Mouse (Mus musculus): ENCODE results near the gene Zbtb11. TPM values are rescaled to one million over a fixed set of nuclear protein-coding genes. Genes with fewer than 3 reads are reported as not detected.

Gene Zbtb11
- polyA plus RNA-seq, 1 experiment from 2014 or later, result 18.3 TPM

DNA sequence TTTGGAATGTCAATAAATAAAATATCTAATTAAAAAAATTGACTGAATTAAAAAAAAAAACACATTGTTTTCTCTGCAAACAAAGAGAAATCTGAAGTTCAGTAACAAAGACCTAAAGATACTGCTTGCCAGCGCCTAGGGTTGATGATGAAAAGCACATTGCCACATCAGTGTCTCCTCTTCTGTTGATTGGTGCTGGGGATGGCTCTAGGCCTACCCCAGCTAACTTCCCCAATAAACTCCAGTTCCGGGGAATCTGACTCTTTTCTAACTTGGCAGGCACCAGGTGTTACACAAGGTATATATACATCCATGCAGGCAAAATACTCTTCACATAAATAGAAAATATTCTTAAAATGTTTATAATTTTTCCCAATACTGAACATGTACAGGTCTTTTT is 20.6 kb downstream of the Zbtb11 start:
- Histone ChIP-seq H3K9me3 (ENCODE audit: control insufficient read depth, low read length) (no peaks in the 10 kb centered on the region), H3K27me3 (ENCODE audit: control insufficient read depth, insufficient read depth, low read depth, low read length) (no peaks in the 10 kb centered on the region), H3K36me3 (ENCODE audit: control insufficient read depth, insufficient read depth, low read length) (peaks cover 21% of the 10 kb centered on the region), H3K4me1 (replicated peaks; ENCODE audit: control insufficient read depth, insufficient read depth, low read length) (no peaks in the 10 kb centered on the region), H3K4me2 (ENCODE audit: low read depth, low read length) (no peak overlapping the region), H3K4me3 (ENCODE audit: low read length) (no peak overlapping the region), H3K9ac (ENCODE audit: low read length) (no peak overlapping the region), H3K27ac (ENCODE audit: low read length) (no peak overlapping the region)
- WGBS, result 92% methylated on average over 2 of the region's 2 CpGs
- ATAC-seq (ENCODE audit: low read depth), result no peak

DNA sequence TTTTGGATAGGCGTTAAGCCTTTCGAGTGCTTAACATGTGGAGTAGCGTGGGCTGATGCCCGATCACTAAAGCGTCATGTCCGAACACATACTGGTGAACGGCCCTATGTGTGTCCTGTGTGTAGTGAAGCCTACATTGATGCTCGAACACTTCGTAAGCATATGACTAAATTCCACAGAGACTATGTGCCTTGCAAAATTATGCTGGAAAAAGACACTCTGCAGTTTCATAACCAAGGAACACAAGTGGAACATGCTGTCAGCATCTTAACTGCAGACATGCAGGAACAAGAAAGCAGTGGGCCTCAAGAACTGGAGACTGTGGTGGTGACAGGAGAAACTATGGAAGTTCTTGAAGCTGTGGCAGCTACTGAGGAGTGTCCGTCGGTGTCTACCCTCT is 33.1 kb downstream of the Zbtb11 start:
- Histone ChIP-seq H3K36me3 (ENCODE audit: control insufficient read depth, insufficient read depth, low read length) (peaks cover 24% of the 10 kb centered on the region), H3K27me3 (ENCODE audit: control insufficient read depth, insufficient read depth, low read depth, low read length) (no peaks in the 10 kb centered on the region), H3K9me3 (ENCODE audit: control insufficient read depth, low read length) (no peaks in the 10 kb centered on the region), H3K4me1 (replicated peaks; ENCODE audit: control insufficient read depth, insufficient read depth, low read length) (no peaks in the 10 kb centered on the region), H3K4me3 (ENCODE audit: low read length) (no peak overlapping the region), H3K4me2 (ENCODE audit: low read depth, low read length) (no peak overlapping the region), H3K27ac (ENCODE audit: low read length) (no peak overlapping the region), H3K9ac (ENCODE audit: low read length) (no peak overlapping the region)
- no peak for ATAC-seq (ENCODE audit: low read depth)
- WGBS, result 93% methylated on average over 11 of the region's 11 CpGs

DNA sequence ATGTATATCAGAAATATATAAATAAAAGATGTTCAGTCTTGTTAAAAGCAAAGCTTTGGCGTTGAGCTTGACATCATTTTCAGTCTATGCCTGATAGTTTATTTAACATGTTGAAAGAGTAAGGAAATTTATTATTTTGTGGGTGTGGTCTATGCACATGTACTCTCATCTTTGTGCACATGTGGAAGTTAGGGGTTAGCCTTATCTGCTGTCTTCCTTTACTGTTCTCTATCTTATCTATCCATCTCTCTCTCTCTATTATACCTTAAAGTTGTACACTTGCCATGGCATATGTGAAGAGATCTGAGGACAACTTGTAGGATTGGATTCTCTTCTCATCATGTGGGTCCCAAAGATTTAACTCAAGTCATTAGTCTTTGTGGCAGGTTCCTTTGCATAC is 35.2 kb downstream of the Zbtb11 start:
- ATAC-seq (ENCODE audit: low read depth), result no peak
- Histone ChIP-seq H3K4me2 (ENCODE audit: low read depth, low read length) (no peak overlapping the region), H3K9ac (ENCODE audit: low read length) (no peak overlapping the region), H3K36me3 (ENCODE audit: control insufficient read depth, insufficient read depth, low read length) (peaks cover 22% of the 10 kb centered on the region), H3K9me3 (ENCODE audit: control insufficient read depth, low read length) (no peaks in the 10 kb centered on the region), H3K27ac (ENCODE audit: low read length) (no peak overlapping the region), H3K4me1 (replicated peaks; ENCODE audit: control insufficient read depth, insufficient read depth, low read length) (no peaks in the 10 kb centered on the region), H3K4me3 (ENCODE audit: low read length) (no peak overlapping the region), H3K27me3 (ENCODE audit: control insufficient read depth, insufficient read depth, low read depth, low read length) (no peaks in the 10 kb centered on the region)
- whole genome bisulfite sequencing, result 78% methylated on average over 1 of the region's 1 CpGs

DNA sequence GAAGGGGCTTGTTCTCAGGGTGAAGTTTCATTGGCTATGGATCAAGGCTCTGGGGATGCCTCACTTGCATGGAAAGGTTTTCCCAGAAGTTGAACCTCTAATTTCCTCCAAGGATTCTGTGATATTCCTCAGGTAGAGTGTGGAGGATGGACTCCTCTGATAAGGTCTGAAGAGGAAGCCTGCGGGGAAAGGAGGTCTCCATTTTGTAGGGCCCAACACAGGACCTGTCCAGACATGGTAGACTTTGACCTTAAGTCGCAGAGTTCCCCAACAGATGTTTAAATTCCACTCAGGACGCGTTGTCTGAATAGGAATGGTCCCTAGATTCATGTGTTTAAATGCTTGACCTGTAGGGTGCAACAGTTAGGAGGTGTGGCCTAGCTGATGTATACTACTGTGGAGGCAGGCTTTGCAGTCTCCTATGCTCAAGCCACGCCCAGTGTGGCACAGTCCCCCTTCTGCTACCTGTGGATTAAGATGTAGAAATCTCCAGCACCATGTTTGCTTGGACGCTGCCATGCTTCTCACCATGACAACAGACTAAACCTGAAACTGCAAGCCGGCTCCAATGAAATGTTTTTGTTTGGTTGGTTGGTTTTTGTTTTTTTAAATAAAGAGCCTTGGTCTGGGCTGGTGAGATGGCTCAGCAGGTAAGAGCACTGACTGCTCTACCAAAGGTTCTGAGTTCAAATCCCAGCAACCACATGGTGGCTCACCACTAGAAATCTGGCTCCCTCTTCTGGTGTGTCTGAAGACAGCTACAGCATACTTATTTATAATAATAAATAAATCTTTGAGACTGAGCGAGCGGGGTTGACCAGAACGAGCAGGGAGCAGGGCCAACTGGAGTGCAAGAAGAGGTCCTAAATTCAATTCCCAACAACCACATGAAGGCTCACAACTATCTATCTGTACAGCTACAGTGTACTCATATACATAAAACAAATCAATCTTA is 39.4 kb downstream of the Zbtb11 start:
- Histone ChIP-seq H3K4me2 (ENCODE audit: low read depth, low read length) (no peak overlapping the region), H3K27me3 (ENCODE audit: control insufficient read depth, insufficient read depth, low read depth, low read length) (no peaks in the 10 kb centered on the region), H3K9me3 (ENCODE audit: control insufficient read depth, low read length) (no peaks in the 10 kb centered on the region), H3K36me3 (ENCODE audit: control insufficient read depth, insufficient read depth, low read length) (peaks cover 23% of the 10 kb centered on the region), H3K4me1 (replicated peaks; ENCODE audit: control insufficient read depth, insufficient read depth, low read length) (no peaks in the 10 kb centered on the region), H3K9ac (ENCODE audit: low read length) (no peak overlapping the region), H3K4me3 (ENCODE audit: low read length) (no peak overlapping the region), H3K27ac (ENCODE audit: low read length) (no peak overlapping the region)
- 86% methylated on average over 10 of the region's 10 CpGs for WGBS
- ATAC-seq (ENCODE audit: low read depth), result no peak

DNA sequence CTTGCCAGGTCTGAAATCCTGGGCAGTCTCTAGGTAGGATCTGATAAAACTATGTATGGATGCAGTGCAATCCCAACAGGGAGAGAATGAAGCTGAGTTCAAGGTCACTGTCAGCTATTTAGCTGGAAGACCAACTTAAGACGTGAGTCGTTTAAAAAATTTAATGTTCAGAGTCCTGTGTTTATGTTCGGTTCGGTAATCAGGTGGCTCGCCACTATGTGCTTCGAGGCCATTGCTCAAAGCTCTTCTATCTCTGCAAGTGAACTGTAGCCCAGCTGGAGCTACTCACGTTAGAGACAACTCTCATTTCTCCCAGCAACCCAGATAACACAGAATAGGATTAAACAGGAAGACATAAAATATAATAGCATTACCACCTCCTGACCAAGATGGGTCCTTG is 40.4 kb downstream of the Zbtb11 start:
- Histone ChIP-seq H3K9ac (ENCODE audit: low read length) (no peak overlapping the region), H3K27ac (ENCODE audit: low read length) (no peak overlapping the region), H3K4me1 (replicated peaks; ENCODE audit: control insufficient read depth, insufficient read depth, low read length) (no peaks in the 10 kb centered on the region), H3K4me3 (ENCODE audit: low read length) (no peak overlapping the region), H3K27me3 (ENCODE audit: control insufficient read depth, insufficient read depth, low read depth, low read length) (no peaks in the 10 kb centered on the region), H3K36me3 (ENCODE audit: control insufficient read depth, insufficient read depth, low read length) (peaks cover 31% of the 10 kb centered on the region), H3K4me2 (ENCODE audit: low read depth, low read length) (no peak overlapping the region), H3K9me3 (ENCODE audit: control insufficient read depth, low read length) (no peaks in the 10 kb centered on the region)
- no peak for ATAC-seq (ENCODE audit: low read depth)
- WGBS, result 72% methylated on average over 7 of the region's 7 CpGs

DNA sequence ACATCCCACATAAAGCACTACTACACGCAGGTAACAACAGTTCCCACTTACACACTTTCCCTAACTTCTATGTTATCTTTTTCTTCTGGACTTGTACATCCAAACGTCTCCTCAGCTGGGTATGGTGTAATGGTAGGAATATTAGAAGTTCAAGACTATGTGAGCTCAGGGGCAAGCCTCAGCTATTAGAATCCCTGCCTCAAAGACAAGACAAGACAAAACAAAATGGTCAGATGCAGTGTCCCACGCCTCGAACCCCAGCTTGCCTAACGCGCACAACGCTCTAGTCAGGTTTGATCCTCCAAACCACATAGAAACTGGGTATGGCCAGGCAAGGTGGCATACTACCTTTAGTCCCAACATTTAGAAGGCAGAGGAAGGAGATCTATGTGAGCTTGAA is 46.0 kb downstream of the Zbtb11 start:
- Histone ChIP-seq H3K27me3 (ENCODE audit: control insufficient read depth, insufficient read depth, low read depth, low read length) (no peaks in the 10 kb centered on the region), H3K9ac (ENCODE audit: low read length) (no peak overlapping the region), H3K4me2 (ENCODE audit: low read depth, low read length) (no peak overlapping the region), H3K4me1 (replicated peaks; ENCODE audit: control insufficient read depth, insufficient read depth, low read length) (no peaks in the 10 kb centered on the region), H3K9me3 (ENCODE audit: control insufficient read depth, low read length) (no peaks in the 10 kb centered on the region), H3K36me3 (ENCODE audit: control insufficient read depth, insufficient read depth, low read length) (peaks cover 30% of the 10 kb centered on the region), H3K27ac (ENCODE audit: low read length) (no peak overlapping the region), H3K4me3 (ENCODE audit: low read length) (no peak overlapping the region)
- ATAC-seq (ENCODE audit: low read depth), result no peak
- 92% methylated on average over 7 of the region's 7 CpGs for WGBS

DNA sequence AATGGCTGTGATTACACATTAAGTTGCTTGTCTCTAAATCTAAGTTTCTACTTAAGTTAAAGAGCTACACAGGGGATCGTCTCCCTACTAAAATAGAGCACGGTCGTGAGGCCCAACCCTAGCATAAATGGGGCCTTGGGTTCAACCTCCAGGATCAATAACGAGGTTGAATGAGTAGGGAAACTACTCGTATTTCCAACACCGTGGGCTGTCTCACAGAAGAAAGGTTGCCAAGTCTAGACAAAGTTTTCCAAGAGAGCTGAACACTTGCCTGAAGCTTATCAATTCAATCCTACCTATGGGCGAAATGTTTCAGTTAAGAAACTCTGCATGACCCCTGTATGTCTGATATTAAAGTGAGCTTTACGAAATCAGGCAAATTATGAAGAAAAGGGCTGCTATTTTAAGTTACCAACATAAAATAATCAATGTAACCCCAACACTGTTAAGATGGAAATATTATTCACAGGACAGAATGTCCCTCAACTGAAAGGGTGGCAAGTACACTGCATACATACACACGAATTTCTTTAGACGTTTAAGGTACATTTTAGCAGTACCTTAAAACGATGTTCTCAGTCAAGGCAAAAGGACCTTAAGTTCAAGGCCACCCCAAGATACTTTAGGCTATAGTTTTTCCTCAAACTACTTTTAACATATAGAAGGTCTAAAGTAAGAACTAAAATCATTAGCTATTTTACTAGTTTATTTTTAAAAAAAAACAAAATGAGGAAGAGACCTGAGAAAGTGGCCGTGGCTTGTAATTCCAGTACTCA is 54.4 kb downstream of the Zbtb11 start:
- Histone ChIP-seq H3K9ac (ENCODE audit: low read length) (peak overlapping the region; percentile 92), H3K27me3 (ENCODE audit: control insufficient read depth, insufficient read depth, low read depth, low read length) (no peaks in the 10 kb centered on the region), H3K36me3 (ENCODE audit: control insufficient read depth, insufficient read depth, low read length) (peaks cover 8% of the 10 kb centered on the region), H3K4me1 (replicated peaks; ENCODE audit: control insufficient read depth, insufficient read depth, low read length) (peaks cover 14% of the 10 kb centered on the region), H3K4me3 (ENCODE audit: low read length) (peak overlapping the region; percentile 96), H3K27ac (ENCODE audit: low read length) (no peak overlapping the region), H3K9me3 (ENCODE audit: control insufficient read depth, low read length) (no peaks in the 10 kb centered on the region), H3K4me2 (ENCODE audit: low read depth, low read length) (peak overlapping the region; percentile 81)
- no peak for ATAC-seq (ENCODE audit: low read depth)
- WGBS, result 29% methylated on average over 12 of the region's 12 CpGs

DNA sequence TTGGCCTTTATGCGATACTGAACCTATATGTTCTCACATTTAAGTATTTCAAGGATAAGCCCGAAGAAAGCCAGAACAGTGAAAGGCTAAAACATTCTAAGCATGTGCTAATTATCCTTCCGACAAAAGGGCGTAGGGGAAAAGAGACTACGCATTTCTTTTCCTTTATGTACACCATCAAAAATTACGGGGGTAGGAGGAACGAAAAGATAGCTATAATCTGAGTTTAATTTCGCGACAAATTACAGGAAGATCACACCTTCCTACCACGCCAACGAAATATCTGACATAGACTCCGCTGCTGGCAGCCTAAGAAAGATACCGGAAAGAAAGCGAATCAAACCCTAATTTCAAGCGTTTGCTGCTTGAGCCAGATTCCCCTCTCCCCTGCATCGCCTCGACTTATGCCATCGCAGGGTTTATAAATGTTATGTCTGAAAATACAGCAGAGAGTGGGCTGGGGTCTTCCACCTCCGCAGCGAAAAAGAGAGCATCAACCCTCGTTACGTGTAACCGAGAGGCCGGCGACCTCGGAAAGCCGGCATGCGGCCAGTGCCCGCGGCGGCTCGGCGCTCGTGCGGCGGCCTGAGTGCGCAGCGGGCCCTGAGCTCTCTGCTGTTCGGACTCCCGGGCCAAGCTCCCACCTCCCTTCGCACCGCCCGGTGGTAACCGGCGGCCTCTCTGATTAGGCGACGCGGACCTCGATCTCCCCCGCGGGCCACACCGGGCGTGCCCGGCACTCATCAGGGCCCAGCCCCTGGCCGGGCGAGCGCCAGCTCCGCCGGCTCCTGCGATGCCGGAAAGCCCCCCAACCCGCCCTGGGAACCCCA is 55.3 kb downstream of the Zbtb11 start:
- Histone ChIP-seq H3K9me3 (ENCODE audit: control insufficient read depth, low read length) (no peaks in the 10 kb centered on the region), H3K9ac (ENCODE audit: low read length) (peak overlapping the region; percentile 92), H3K4me3 (ENCODE audit: low read length) (peak overlapping the region; percentile 96), H3K27me3 (ENCODE audit: control insufficient read depth, insufficient read depth, low read depth, low read length) (no peaks in the 10 kb centered on the region), H3K4me2 (ENCODE audit: low read depth, low read length) (peak overlapping the region; percentile 81), H3K27ac (ENCODE audit: low read length) (peak overlapping the region; percentile 74), H3K4me1 (replicated peaks; ENCODE audit: control insufficient read depth, insufficient read depth, low read length) (peaks cover 14% of the 10 kb centered on the region), H3K36me3 (ENCODE audit: control insufficient read depth, insufficient read depth, low read length) (peaks cover 11% of the 10 kb centered on the region)
- ATAC-seq (ENCODE audit: low read depth), result peak; percentile 85
- WGBS, result under 1% methylated on average over 62 of the region's 62 CpGs

Measured in lung, embryonic 16.5 days (tissue).